ENCODE assay signal across 17 mouse cellular contexts in genomic region chr10:40936160-40936726, GRCm38 (mm10). TPM values are rescaled to one million over a fixed set of nuclear protein-coding genes. Genes with fewer than 3 reads are reported as not detected.
A peak's percentile ranks its signal among the peaks of the same experiment; 100 is the strongest.
DNase-seq lines count a peak whose midpoint lies in the region; ATAC-seq and TF ChIP-seq lines count a peak whose summit lies in the region.
"Had no signal": no experiment of that assay in that cellular context is flagged by ENCODE, and none has a peak within 500 bp of the region (broad histone marks: within the 10 kb centered on the region; RNA-seq: fewer than 3 reads in every experiment).

No protein-coding gene starts in this region.

- no peaks in the 10 kb centered on the region for H3K4me1 ChIP-seq in kidney, adult 2 months (ENCODE audit: control insufficient read depth, insufficient read depth, low read length)
- H3K4me1 ChIP-seq: embryonic facial prominence, embryonic 10.5 days; hindbrain, embryonic 15.5 days; limb, embryonic 15.5 days; neural tube, embryonic 12.5 days had no signal

- H3K27ac ChIP-seq in kidney, adult 2 months (ENCODE audit: insufficient read depth, low read depth, low read length), result no peak overlapping the region
- H3K27ac ChIP-seq: embryonic facial prominence, embryonic 10.5 days; hindbrain, embryonic 15.5 days; limb, embryonic 15.5 days; neural tube, embryonic 12.5 days had no signal

- WGBS in kidney, adult 2 months, result 81% methylated on average over 13 of the region's 13 CpGs

- DNase-seq in frontal cortex, postnatal 25 days (ENCODE audit: low spot score in 2 of 2), result no peak
- peak; percentile 21 for DNase-seq in kidney, postnatal 4 days
- no peak for DNase-seq in kidney, adult 2 months
- DNase-seq in right cerebral cortex, adult 18-20 months, result peak; percentile 50
- DNase-seq in right cerebral cortex, postnatal 10 days (ENCODE audit: low spot score in 2 of 2), result no peak
- peak; percentile 47 for DNase-seq in right cerebral cortex, postnatal 25 days
- DNase-seq: gastrocnemius, postnatal 36 days; heart, postnatal 14 days; kidney, adult 11 months; lung, postnatal 14 days; thymus, postnatal 14 days had no signal

- no peaks in the 10 kb centered on the region for H3K36me3 ChIP-seq in kidney, adult 2 months (ENCODE audit: control insufficient read depth, insufficient read depth, low read length)

- TF ChIP-seq POLR2A in kidney, adult 2 months (IDR thresholded peaks at IDR 0.05; ENCODE audit: low read depth, low read length), result no peak

- H3K4me3 ChIP-seq in kidney, adult 2 months (ENCODE audit: insufficient read depth, low read depth, low read length), result no peak overlapping the region
- H3K4me3 ChIP-seq: embryonic facial prominence, embryonic 10.5 days; hindbrain, embryonic 15.5 days; limb, embryonic 15.5 days; neural tube, embryonic 12.5 days had no signal

- TF ChIP-seq CTCF in kidney, adult 2 months (conservative IDR thresholded peaks at IDR 0.05; ENCODE audit: insufficient read depth, insufficient read length, low read depth, low read length), result no peak

- ATAC-seq in frontal cortex, adult (ENCODE audit: low TSS enrichment), result peak; percentile 29
- no peak for ATAC-seq in megakaryocyte progenitor cell, adult 5-6 weeks (replicated peaks; ENCODE audit: poor library complexity)

- H3K27me3 ChIP-seq in kidney, adult 2 months (replicated peaks; ENCODE audit: control insufficient read depth, insufficient read depth, low read length), result no peaks in the 10 kb centered on the region
- H3K27me3 ChIP-seq: hindbrain, embryonic 15.5 days; limb, embryonic 15.5 days; neural tube, embryonic 12.5 days had no signal

RNA-seq across cellular contexts. Expression of gene Wasf1, which starts 53.0 kb away (rescaled TPM):
- 1.3 and 1.4 TPM in 2 replicates for polyA plus RNA-seq in kidney, adult 2 months (2012; rRNA removed)
- 0.07 TPM in 1 of 2 replicates, not detected in the other for total RNA-seq in megakaryocyte progenitor cell, adult 5-6 weeks (2015)
- not detected in 2 replicates for total RNA-seq in megakaryocyte progenitor cell, adult 5-6 weeks (2017)

RNA-seq across cellular contexts. Expression of gene Cdc40, which starts 53.1 kb away (rescaled TPM):
- 12.5 and 14.4 TPM in 2 replicates for polyA plus RNA-seq in kidney, adult 2 months (2012; rRNA removed)
- 75.1 and 82.8 TPM in 2 replicates for total RNA-seq in megakaryocyte progenitor cell, adult 5-6 weeks (2015)
- total RNA-seq in megakaryocyte progenitor cell, adult 5-6 weeks (2017), result 28.3 and 37.4 TPM in 2 replicates

Comparison
In these comparisons a context has a peak if more than half of its experiments do, and no peak if none do; other contexts are left out.
1. DNase-seq: peak in kidney, postnatal 4 days (2 of 2), right cerebral cortex, adult 18-20 months (single experiment) and right cerebral cortex, postnatal 25 days (single experiment); none in frontal cortex, postnatal 25 days (0 of 2), kidney, adult 2 months (single experiment) and right cerebral cortex, postnatal 10 days (0 of 2).